Mouse (Mus musculus) liver, embryonic 14.5 days (tissue): ENCODE measurements at regions not wholly inside any gene's neighbourhood (a gene's known extent, or its start where the extent isn't known, plus 50 kb on each side); places are given as distances from the start of the nearest gene placed in this dataset.

Experiments
- ATAC-seq: fragments of 200-750 bp; cut with Nextera tagmentation; 2 replicates; pipeline ENCODE4 v1.8.0; 2017; ENCODE audit warnings: moderate number of reproducible peaks, mild to moderate bottlenecking, moderate library complexity; ENCODE audit not compliant: insufficient read depth
- DNase-seq, 3 experiments: peaks; one replicate each; pipeline ENCODE4 v3.0.0-alpha.2; 2012 to 2013; ENCODE audit warnings: low read depth in 3 of 3, low spot score in 3 of 3
- H3K27ac ChIP-seq: fragments of 300-500 bp; sonication (generic); 2 replicates; pipeline ENCODE4 v1.5.1; 2014; ENCODE audit warnings: moderate library complexity, mild to moderate bottlenecking, control low read depth, inconsistent platforms
- H3K27me3 ChIP-seq: fragments of 300-500 bp; sonication (generic); 2 replicates; pipeline ENCODE4 v1.6.1; 2014; ENCODE audit warnings: mild to moderate bottlenecking, low read length, moderate library complexity; ENCODE audit not compliant: control insufficient read depth, insufficient read depth
- H3K36me3 ChIP-seq: fragments of 300-500 bp; sonication (generic); replicated peaks from 2 replicates; pipeline ENCODE4 v1.6.1; 2014; ENCODE audit warnings: low read depth; ENCODE audit not compliant: control insufficient read depth, insufficient read depth
- H3K4me1 ChIP-seq, 2 experiments: fragments of 200-500 bp in 1 of 2; fragments of 300-500 bp in 1 of 2; sonication (generic) in 1 of 2; replicated peaks; 2 replicates each; pipeline ENCODE4 v1.6.1; 2012 to 2014; ENCODE audit warnings: antibody characterized with exemption in 1 of 2, inconsistent platforms in 1 of 2, low read length in 1 of 2; ENCODE audit not compliant: control insufficient read depth in 2 of 2, insufficient read depth in 2 of 2
- H3K4me2 ChIP-seq: fragments of 300-500 bp; sonication (generic); 2 replicates; pipeline ENCODE4 v1.6.1; 2014; ENCODE audit warnings: low read depth, mild to moderate bottlenecking, control low read depth, moderate library complexity
- H3K4me3 ChIP-seq, 2 experiments: fragments of 200-500 bp in 1 of 2; fragments of 300-500 bp in 1 of 2; sonication (generic) in 1 of 2; 2 replicates each; pipeline ENCODE4 v1.5.1; 2012 to 2014; ENCODE audit warnings: low read depth in 2 of 2, low read length in 2 of 2, mild to moderate bottlenecking in 2 of 2, control low read depth in 1 of 2, inconsistent platforms in 1 of 2, moderate library complexity in 1 of 2; ENCODE audit not compliant: insufficient read depth in 1 of 2
- H3K9ac ChIP-seq: fragments of 300-500 bp; sonication (generic); replicated peaks from 2 replicates; pipeline ENCODE4 v1.6.1; 2014; ENCODE audit warnings: mild to moderate bottlenecking, control low read depth, moderate library complexity
- H3K9me3 ChIP-seq: fragments of 300-500 bp; sonication (generic); 2 replicates; pipeline ENCODE4 v1.6.1; 2016; ENCODE audit warnings: low read length, mixed read lengths; ENCODE audit not compliant: control insufficient read depth
- CTCF ChIP-seq: IDR thresholded peaks from 2 replicates; pipeline ENCODE4 v1.5.1; 2016; ENCODE audit warnings: antibody characterized with exemption, low read depth, control low read depth
- EP300 ChIP-seq: IDR thresholded peaks from 2 replicates; pipeline ENCODE4 v1.6.1; 2016; ENCODE audit warnings: antibody characterized with exemption, low read depth
- WGBS: fragments of 180-500 bp; shearing (Covaris S2); extraction: QIAGEN DNeasy Blood & Tissue Kit; methylation state at CpG from one replicate; pipeline ENCODE4 v1.1.7; 2014; ENCODE audit not compliant: insufficient replicate concordance; 5-methylcytosine and 5-hydroxymethylcytosine counted together

GRCm38 (mm10) chr5:133712652-133713051 lies 386.9 kb upstream of the Castor2 start:
- no peaks in the 10 kb centered on the region for H3K9me3 ChIP-seq
- TF ChIP-seq CTCF (no peak), EP300 (no peak)
- H3K4me3 ChIP-seq, result no peak overlapping the region
- no peaks in the 10 kb centered on the region for H3K4me1 ChIP-seq
- H3K36me3 ChIP-seq, result no peaks in the 10 kb centered on the region
- no peak overlapping the region for H3K9ac ChIP-seq
- WGBS, result 48% methylated on average over 3 of the region's 3 CpGs
- ATAC-seq (no peak), DNase-seq (no peak)
- H3K27me3 ChIP-seq, result no peaks in the 10 kb centered on the region
- no peak overlapping the region for H3K27ac ChIP-seq
- no peak overlapping the region for H3K4me2 ChIP-seq

- Histone ChIP-seq H3K36me3 (no peaks in the 10 kb centered on the region), H3K4me2 (no peak overlapping the region), H3K27ac (no peak overlapping the region), H3K27me3 (no peaks in the 10 kb centered on the region), H3K4me1 (no peaks in the 10 kb centered on the region), H3K9ac (no peak overlapping the region), H3K4me3 (no peak overlapping the region), H3K9me3 (no peaks in the 10 kb centered on the region)
- WGBS, result 56% methylated on average over 8 of the region's 8 CpGs
- ATAC-seq, result no peak
- DNase-seq, result no peak
- TF ChIP-seq EP300, result no peak
- no peak for TF ChIP-seq CTCF
Observed at GRCm38 (mm10) chr5:133708881-133709280, 390.6 kb upstream of the Castor2 start.

- WGBS, result 80% methylated on average over 2 of the region's 2 CpGs
- H3K9me3 ChIP-seq, result no peaks in the 10 kb centered on the region
- ATAC-seq, result no peak
- TF ChIP-seq EP300 (no peak), CTCF (no peak)
- no peak overlapping the region for H3K9ac ChIP-seq
- no peak overlapping the region for H3K27ac ChIP-seq
- DNase-seq, result no peak
- H3K27me3 ChIP-seq, result no peaks in the 10 kb centered on the region
- H3K36me3 ChIP-seq, result no peaks in the 10 kb centered on the region
- H3K4me1 ChIP-seq, result no peaks in the 10 kb centered on the region
- H3K4me2 ChIP-seq, result no peak overlapping the region
- no peak overlapping the region for H3K4me3 ChIP-seq
Observed at GRCm38 (mm10) chr5:133686206-133686605, 413.3 kb upstream of the Castor2 start.

- TF ChIP-seq EP300 (no peak), CTCF (no peak)
- no peak overlapping the region for H3K9ac ChIP-seq
- H3K4me1 ChIP-seq, result no peaks in the 10 kb centered on the region
- no peak overlapping the region for H3K4me2 ChIP-seq
- 43% methylated on average over 8 of the region's 10 CpGs for WGBS
- H3K4me3 ChIP-seq, result no peak overlapping the region
- no peak for DNase-seq
- no peak overlapping the region for H3K27ac ChIP-seq
- ATAC-seq, result no peak
- H3K27me3 ChIP-seq, result no peaks in the 10 kb centered on the region
- no peaks in the 10 kb centered on the region for H3K9me3 ChIP-seq
- no peaks in the 10 kb centered on the region for H3K36me3 ChIP-seq
Observed at GRCm38 (mm10) chr5:133683021-133683420, 416.5 kb upstream of the Castor2 start.

- ATAC-seq, result no peak
- Histone ChIP-seq H3K4me2 (no peak overlapping the region), H3K27ac (no peak overlapping the region), H3K4me1 (no peaks in the 10 kb centered on the region), H3K9ac (no peak overlapping the region), H3K9me3 (no peaks in the 10 kb centered on the region), H3K36me3 (no peaks in the 10 kb centered on the region), H3K4me3 (no peak overlapping the region), H3K27me3 (no peaks in the 10 kb centered on the region)
- DNase-seq, result no peak
- WGBS, result 78% methylated on average over 15 of the region's 15 CpGs
- no peak for TF ChIP-seq EP300
- no peak for TF ChIP-seq CTCF
Observed at GRCm38 (mm10) chr5:133676791-133677450, 422.6 kb upstream of the Castor2 start.
